Mouse (Mus musculus) urinary bladder, postnatal 25 days (tissue): ENCODE measurements around the gene Tbl1xr1.

Source experiments
- DNase-seq: peaks from one replicate; pipeline ENCODE4 v3.0.0; 2022; ENCODE audit warnings: low spot score

The Tbl1xr1 gene

GRCm38 (mm10) chr3:22090431-22091265 is 14.2 kb downstream of the Tbl1xr1 start:
- DNase-seq, result no peak

GRCm38 (mm10) chr3:22091266-22091550 is 14.8 kb downstream of the Tbl1xr1 start:
- DNase-seq, result no peak

GRCm38 (mm10) chr3:22091681-22092080 is 15.2 kb downstream of the Tbl1xr1 start:
- no peak for DNase-seq

- no peak for DNase-seq
Observed at GRCm38 (mm10) chr3:22092784-22093183, 16.3 kb downstream of the Tbl1xr1 start.

- DNase-seq, result no peak
Observed at GRCm38 (mm10) chr3:22103986-22104515, 27.6 kb downstream of the Tbl1xr1 start.

GRCm38 (mm10) chr3:22105471-22105870 is 29.0 kb downstream of the Tbl1xr1 start:
- DNase-seq, result no peak

GRCm38 (mm10) chr3:22108013-22108412 is 31.6 kb downstream of the Tbl1xr1 start:
- no peak for DNase-seq

- no peak for DNase-seq
Observed at GRCm38 (mm10) chr3:22109651-22110050, 33.2 kb downstream of the Tbl1xr1 start.

GRCm38 (mm10) chr3:22113773-22114172 is 37.3 kb downstream of the Tbl1xr1 start:
- no peak for DNase-seq

GRCm38 (mm10) chr3:22115221-22115620 is 38.8 kb downstream of the Tbl1xr1 start:
- no peak for DNase-seq

- DNase-seq, result no peak
Observed at GRCm38 (mm10) chr3:22115678-22116077, 39.2 kb downstream of the Tbl1xr1 start.

- no peak for DNase-seq
Observed at GRCm38 (mm10) chr3:22116188-22116587, 39.7 kb downstream of the Tbl1xr1 start.

- no peak for DNase-seq
Observed at GRCm38 (mm10) chr3:22121741-22122140, 45.3 kb downstream of the Tbl1xr1 start.

- DNase-seq, result no peak
Observed at GRCm38 (mm10) chr3:22123145-22123544, 46.7 kb downstream of the Tbl1xr1 start.

- DNase-seq, result no peak
Observed at GRCm38 (mm10) chr3:22126251-22126826, 49.9 kb downstream of the Tbl1xr1 start.

GRCm38 (mm10) chr3:22131277-22131676 is 54.8 kb downstream of the Tbl1xr1 start:
- DNase-seq, result no peak

- DNase-seq, result no peak
Observed at GRCm38 (mm10) chr3:22133626-22134025, 57.2 kb downstream of the Tbl1xr1 start.

- DNase-seq, result no peak
Observed at GRCm38 (mm10) chr3:22137793-22138579, 61.5 kb downstream of the Tbl1xr1 start.

- DNase-seq, result no peak
Observed at GRCm38 (mm10) chr3:22138580-22139099, 62.2 kb downstream of the Tbl1xr1 start.

- no peak for DNase-seq
Observed at GRCm38 (mm10) chr3:22140111-22140658, 63.7 kb downstream of the Tbl1xr1 start.

GRCm38 (mm10) chr3:22141984-22142719 is 65.7 kb downstream of the Tbl1xr1 start:
- DNase-seq, result no peak
